Mouse (Mus musculus) hindbrain, embryonic 14.5 days (tissue): ENCODE measurements around the gene Gbgt1. TPM values are rescaled to one million over a fixed set of nuclear protein-coding genes. Genes with fewer than 3 reads are reported as not detected.

ENCODE experiments used
- ATAC-seq: fragments of 200-750 bp; cut with Nextera tagmentation; 2 replicates; pipeline ENCODE4 v1.8.0; 2017; ENCODE audit warnings: moderate number of reproducible peaks, mild to moderate bottlenecking, moderate TSS enrichment, moderate library complexity; ENCODE audit not compliant: low FRiP score
- DNase-seq: peaks from one replicate; pipeline ENCODE4 v3.0.0-alpha.2; 2015; ENCODE audit warnings: low spot score
- H3K27ac ChIP-seq: fragments of 300-500 bp; sonication (generic); 2 replicates; pipeline ENCODE4 v1.5.1; 2014; ENCODE audit warnings: mild to moderate bottlenecking, moderate library complexity
- H3K27me3 ChIP-seq: fragments of 300-500 bp; sonication (generic); 2 replicates; pipeline ENCODE4 v1.6.1; 2014; ENCODE audit warnings: mild to moderate bottlenecking, low read length, mixed read lengths; ENCODE audit not compliant: control insufficient read depth, insufficient read depth
- H3K36me3 ChIP-seq: fragments of 300-500 bp; sonication (generic); replicated peaks from 2 replicates; pipeline ENCODE4 v1.6.1; 2014; ENCODE audit not compliant: control insufficient read depth, insufficient read depth
- H3K4me1 ChIP-seq: fragments of 300-500 bp; sonication (generic); replicated peaks from 2 replicates; pipeline ENCODE4 v1.6.1; 2014; ENCODE audit warnings: antibody characterized with exemption, low read length, mixed read lengths; ENCODE audit not compliant: control insufficient read depth, insufficient read depth
- H3K4me2 ChIP-seq: fragments of 300-500 bp; sonication (generic); replicated peaks from 2 replicates; pipeline ENCODE4 v1.6.1; 2014; ENCODE audit warnings: mild to moderate bottlenecking, moderate library complexity
- H3K4me3 ChIP-seq: fragments of 300-500 bp; sonication (generic); replicated peaks from 2 replicates; pipeline ENCODE4 v1.5.1; 2014; ENCODE audit warnings: mild to moderate bottlenecking, low read length
- H3K9ac ChIP-seq: fragments of 300-500 bp; sonication (generic); 2 replicates; pipeline ENCODE4 v1.6.1; 2014
- H3K9me3 ChIP-seq: fragments of 300-500 bp; sonication (generic); 2 replicates; pipeline ENCODE4 v1.6.1; 2016; ENCODE audit warnings: low read length; ENCODE audit not compliant: control insufficient read depth
- WGBS: fragments of 180-500 bp; shearing (Covaris S2); extraction: QIAGEN DNeasy Blood & Tissue Kit; methylation state at CpG from one replicate; pipeline ENCODE4 v1.1.7; 2014; 5-methylcytosine and 5-hydroxymethylcytosine counted together
- polyA plus RNA-seq: library from polyadenylated mRNA; unstranded; fragments of >200 nt; fragmentation: Nextera tagmentation; extraction: Ambion mirVana; gene quantifications from 2 replicates; pipeline ENCODE4 v1.2.1, GENCODE M21; 2014

The Gbgt1 gene
- polyA plus RNA-seq, 1 experiment from 2014 or later, result 1.7 TPM

- DNase-seq (no peak), ATAC-seq (no peak)
- 93% methylated on average over 5 of the region's 5 CpGs for WGBS
- H3K27me3 ChIP-seq, result no peaks in the 10 kb centered on the region
- H3K9ac ChIP-seq, result no peak overlapping the region
- H3K4me2 ChIP-seq, result no peak overlapping the region
- no peak overlapping the region for H3K4me3 ChIP-seq
- no peaks in the 10 kb centered on the region for H3K4me1 ChIP-seq
- H3K9me3 ChIP-seq, result no peaks in the 10 kb centered on the region
- H3K36me3 ChIP-seq, result peaks cover 78% of the 10 kb centered on the region
- H3K27ac ChIP-seq, result no peak overlapping the region
These were observed 55.6 kb downstream of the Gbgt1 start for GRCm38 (mm10) chr2:28552301-28552700.

Other genes starting within 250 kb of the Gbgt1 start
- gene Ppp1r26, start 50.1 kb upstream of the Gbgt1 start, polyA plus RNA-seq, result 15.5 and 15.9 TPM in 2 replicates
- gene 1700007K13Rik, start 30.6 kb upstream of the Gbgt1 start, polyA plus RNA-seq, result 4.0 and 6.2 TPM in 2 replicates
- gene Mrps2, start 28.8 kb upstream of the Gbgt1 start, polyA plus RNA-seq, result 49.3 and 51.8 TPM in 2 replicates
- gene Gm10134, start 9.2 kb downstream of the Gbgt1 start, polyA plus RNA-seq, result 0.90 and 2.9 TPM in 2 replicates
- 92.9 and 95.5 TPM in 2 replicates for gene Ralgds, start 16.2 kb downstream of the Gbgt1 start, polyA plus RNA-seq
- not detected in 2 replicates for gene Cel, start 66.5 kb downstream of the Gbgt1 start, polyA plus RNA-seq
- 28.6 and 29.3 TPM in 2 replicates for gene Gtf3c5, start 86.9 kb downstream of the Gbgt1 start, polyA plus RNA-seq
- not detected in 2 replicates for gene Gfi1b, start 125.1 kb downstream of the Gbgt1 start, polyA plus RNA-seq
- 29.2 and 29.4 TPM in 2 replicates for gene Tsc1, start 144.3 kb downstream of the Gbgt1 start, polyA plus RNA-seq
- gene Spaca9, start 202.8 kb downstream of the Gbgt1 start, polyA plus RNA-seq, result 4.1 and 6.2 TPM in 2 replicates
- 2.2 and 2.7 TPM in 2 replicates for gene Ak8, start 203.3 kb downstream of the Gbgt1 start, polyA plus RNA-seq